Mouse (Mus musculus) midbrain, embryonic 12.5 days (tissue): ENCODE results near the gene Ahdc1. TPM values are rescaled to one million over a fixed set of nuclear protein-coding genes. Genes with fewer than 3 reads are reported as not detected.

Experiments
- ATAC-seq: fragments of 200-750 bp; cut with Nextera tagmentation; 2 replicates; pipeline ENCODE4 v1.8.0; 2017; ENCODE audit warnings: low read depth, moderate TSS enrichment, moderate library complexity; ENCODE audit not compliant: low FRiP score
- H3K27ac ChIP-seq: fragments of 300-500 bp; sonication (generic); replicated peaks from 2 replicates; pipeline ENCODE4 v1.5.1; 2016; ENCODE audit warnings: mild to moderate bottlenecking
- H3K27me3 ChIP-seq: fragments of 300-500 bp; sonication (generic); 2 replicates; pipeline ENCODE4 v1.6.1; 2016; ENCODE audit warnings: mild to moderate bottlenecking
- H3K36me3 ChIP-seq: fragments of 300-500 bp; sonication (generic); 2 replicates; pipeline ENCODE4 v1.6.1; 2016
- H3K4me1 ChIP-seq: fragments of 300-500 bp; sonication (generic); 2 replicates; pipeline ENCODE4 v1.6.1; 2016
- H3K4me2 ChIP-seq: fragments of 300-500 bp; sonication (generic); replicated peaks from 2 replicates; pipeline ENCODE4 v1.6.1; 2016; ENCODE audit warnings: mild to moderate bottlenecking, moderate library complexity
- H3K4me3 ChIP-seq: fragments of 300-500 bp; sonication (generic); 2 replicates; pipeline ENCODE4 v1.5.1; 2016; ENCODE audit warnings: mild to moderate bottlenecking
- H3K9ac ChIP-seq: fragments of 300-500 bp; sonication (generic); replicated peaks from 2 replicates; pipeline ENCODE4 v1.6.1; 2016; ENCODE audit warnings: mild to moderate bottlenecking, moderate library complexity
- H3K9me3 ChIP-seq: fragments of 300-500 bp; sonication (generic); 2 replicates; pipeline ENCODE4 v1.6.1; 2016; ENCODE audit warnings: mild to moderate bottlenecking
- WGBS: fragments of 180-500 bp; shearing (Covaris S2); methylation state at CpG from one replicate; pipeline ENCODE4 v1.1.7; 2016; 5-methylcytosine and 5-hydroxymethylcytosine counted together
- polyA plus RNA-seq: library from polyadenylated mRNA; unstranded; fragments of >200 nt; fragmentation: Nextera tagmentation; extraction: Ambion mirVana; gene quantifications from 2 replicates; pipeline ENCODE4 v1.2.1, GENCODE M21; 2016

Ahdc1 gene
- polyA plus RNA-seq, 1 experiment from 2014 or later: 9.1 TPM

DNA sequence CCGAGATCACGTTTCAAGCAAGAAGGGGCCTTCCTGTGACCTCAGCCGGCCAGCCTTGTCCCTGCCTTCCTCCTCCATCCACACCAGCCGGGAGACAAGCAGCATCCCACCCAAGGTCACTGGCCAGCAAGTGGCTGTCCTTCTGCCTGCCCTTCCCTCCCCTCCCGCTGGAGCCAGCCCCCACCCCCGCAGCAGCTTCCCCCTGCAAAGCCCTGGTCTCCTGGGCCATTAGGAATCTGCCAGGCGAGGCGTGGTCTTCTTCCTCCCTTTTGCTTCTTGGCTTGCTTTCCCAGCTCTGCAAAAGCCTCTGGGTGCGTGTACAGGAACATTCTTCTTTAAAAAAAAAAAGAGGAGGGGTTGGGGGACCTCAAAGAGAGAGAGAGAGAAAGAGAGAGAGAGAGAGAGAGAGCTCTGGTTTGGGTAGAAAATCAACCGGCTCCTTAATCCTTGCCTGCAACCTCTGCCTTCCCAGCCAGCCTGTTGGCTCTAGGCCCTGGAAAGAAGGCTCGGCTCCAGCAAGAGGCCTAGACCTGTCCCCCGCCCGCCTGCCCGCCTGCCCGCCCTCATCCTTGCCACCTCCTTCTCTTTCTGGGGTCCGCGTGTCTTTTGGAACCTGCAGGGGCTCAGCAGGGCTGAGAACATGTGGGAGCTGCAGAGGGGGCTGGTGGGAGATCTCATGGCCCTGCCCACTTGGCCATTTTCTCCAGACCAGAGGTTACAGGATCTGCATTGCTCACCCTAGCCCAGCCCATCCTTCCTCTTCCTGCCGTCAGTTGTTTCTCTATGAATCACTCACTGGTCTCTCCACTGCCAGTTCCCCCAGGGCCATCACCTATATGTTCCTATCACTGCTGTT is 106.7 kb downstream of the Ahdc1 start:
- no peak for ATAC-seq
- Histone ChIP-seq H3K4me1 (peaks cover 26% of the 10 kb centered on the region), H3K36me3 (no peaks in the 10 kb centered on the region), H3K27me3 (0 out of 2 replicates have a peak, but pooled peaks cover 3% of the 10 kb centered on the region), H3K27ac (peak overlapping the region; percentile 72), H3K4me2 (no peak overlapping the region), H3K4me3 (no peak overlapping the region), H3K9me3 (no peaks in the 10 kb centered on the region), H3K9ac (0 out of 2 replicates have a peak overlapping the region, but pooled peaks have one; percentile 39)
- WGBS: 28% methylated on average over 17 of the region's 18 CpGs

GRCm38 (mm10) chr4:133118775-133119375 is 107.8 kb downstream of the Ahdc1 start:
- H3K36me3 ChIP-seq: no peaks in the 10 kb centered on the region
- ATAC-seq: no peak
- no peak overlapping the region for H3K4me2 ChIP-seq
- no peak overlapping the region for H3K27ac ChIP-seq
- 0 out of 2 replicates have a peak, but pooled peaks cover 3% of the 10 kb centered on the region for H3K27me3 ChIP-seq
- peaks cover 26% of the 10 kb centered on the region for H3K4me1 ChIP-seq
- 89% methylated on average over 6 of the region's 6 CpGs for WGBS
- no peak overlapping the region for H3K9ac ChIP-seq
- H3K4me3 ChIP-seq: no peak overlapping the region
- H3K9me3 ChIP-seq: no peaks in the 10 kb centered on the region

DNA sequence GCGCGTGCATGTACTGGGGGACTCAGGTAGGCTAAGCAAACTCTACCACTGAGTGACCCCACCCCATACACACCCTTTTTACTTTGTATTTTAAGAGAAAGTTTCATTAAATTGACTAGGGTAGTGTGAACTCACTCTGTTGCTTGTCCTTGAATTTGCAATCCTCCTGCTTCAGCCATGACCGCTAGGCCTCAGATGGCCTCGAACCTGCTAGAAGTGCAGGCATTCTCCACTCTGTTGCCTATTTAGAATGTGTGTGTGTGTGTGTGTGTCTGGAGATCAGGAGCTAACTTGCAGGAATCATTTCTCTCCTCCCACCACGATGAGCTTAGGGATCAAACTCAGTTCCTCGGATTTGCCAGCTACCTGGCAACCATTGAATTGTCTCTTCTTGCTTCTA is 108.5 kb downstream of the Ahdc1 start:
- H3K27me3 ChIP-seq: 0 out of 2 replicates have a peak, but pooled peaks cover 3% of the 10 kb centered on the region
- no peaks in the 10 kb centered on the region for H3K9me3 ChIP-seq
- no peak overlapping the region for H3K27ac ChIP-seq
- H3K9ac ChIP-seq: no peak overlapping the region
- H3K36me3 ChIP-seq: no peaks in the 10 kb centered on the region
- WGBS: 86% methylated on average over 6 of the region's 6 CpGs
- H3K4me1 ChIP-seq: peaks cover 26% of the 10 kb centered on the region
- ATAC-seq: no peak
- H3K4me3 ChIP-seq: no peak overlapping the region
- no peak overlapping the region for H3K4me2 ChIP-seq

GRCm38 (mm10) chr4:133120833-133121321 is 109.8 kb downstream of the Ahdc1 start:
- Histone ChIP-seq H3K4me2 (no peak overlapping the region), H3K9ac (no peak overlapping the region), H3K27me3 (0 out of 2 replicates have a peak, but pooled peaks cover 3% of the 10 kb centered on the region), H3K4me1 (peaks cover 25% of the 10 kb centered on the region), H3K27ac (no peak overlapping the region), H3K4me3 (no peak overlapping the region), H3K36me3 (no peaks in the 10 kb centered on the region), H3K9me3 (no peaks in the 10 kb centered on the region)
- WGBS: 8% methylated on average over 11 of the region's 11 CpGs
- ATAC-seq: no peak

DNA sequence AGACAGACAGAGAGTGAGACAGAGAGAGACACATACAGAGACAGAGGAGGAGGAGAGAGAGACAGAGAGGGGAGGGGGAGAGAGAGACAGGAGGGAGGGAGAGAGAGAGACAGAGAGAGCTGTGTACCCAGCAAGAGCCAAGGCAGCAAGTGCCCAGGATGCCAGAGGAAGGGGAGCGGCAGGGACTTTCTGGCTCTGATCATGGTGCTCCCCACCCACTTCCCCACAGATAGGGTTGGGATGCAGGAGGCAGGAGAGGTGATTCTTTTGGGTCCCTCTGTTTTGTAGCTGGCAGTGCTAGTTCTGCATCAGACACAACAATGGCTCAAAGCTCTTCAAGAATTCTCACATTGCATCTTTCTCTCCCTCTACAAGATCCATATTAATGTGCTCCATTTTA is 110.4 kb downstream of the Ahdc1 start:
- Histone ChIP-seq H3K27ac (no peak overlapping the region), H3K9me3 (no peaks in the 10 kb centered on the region), H3K36me3 (no peaks in the 10 kb centered on the region), H3K4me2 (no peak overlapping the region), H3K27me3 (0 out of 2 replicates have a peak, but pooled peaks cover 3% of the 10 kb centered on the region), H3K4me1 (peaks cover 23% of the 10 kb centered on the region), H3K4me3 (no peak overlapping the region), H3K9ac (no peak overlapping the region)
- no peak for ATAC-seq
- 50% methylated on average over 1 of the region's 1 CpGs for WGBS

GRCm38 (mm10) chr4:133121974-133122637 is 111.0 kb downstream of the Ahdc1 start:
- Histone ChIP-seq H3K4me1 (peaks cover 18% of the 10 kb centered on the region), H3K9ac (no peak overlapping the region), H3K27me3 (0 out of 2 replicates have a peak, but pooled peaks cover 3% of the 10 kb centered on the region), H3K9me3 (no peaks in the 10 kb centered on the region), H3K27ac (no peak overlapping the region), H3K4me2 (no peak overlapping the region), H3K36me3 (no peaks in the 10 kb centered on the region), H3K4me3 (no peak overlapping the region)
- 69% methylated on average over 5 of the region's 5 CpGs for WGBS
- ATAC-seq: no peak

GRCm38 (mm10) chr4:133127079-133127478 is 116.0 kb downstream of the Ahdc1 start:
- Histone ChIP-seq H3K4me2 (no peak overlapping the region), H3K9ac (no peak overlapping the region), H3K9me3 (no peaks in the 10 kb centered on the region), H3K27me3 (no peaks in the 10 kb centered on the region), H3K27ac (no peak overlapping the region), H3K4me1 (peaks cover 20% of the 10 kb centered on the region), H3K4me3 (no peak overlapping the region), H3K36me3 (no peaks in the 10 kb centered on the region)
- no peak for ATAC-seq
- 82% methylated on average over 3 of the region's 3 CpGs for WGBS

Other genes with a start within 250 kb of the Ahdc1 start
- 111 and 123 TPM in 2 replicates for gene Rpa2, start 242.9 kb upstream of the Ahdc1 start, polyA plus RNA-seq
- 1.1 and 1.3 TPM in 2 replicates for gene Themis2, start 214.9 kb upstream of the Ahdc1 start, polyA plus RNA-seq
- 59.8 and 67.1 TPM in 2 replicates for gene Ppp1r8, start 168.1 kb upstream of the Ahdc1 start, polyA plus RNA-seq
- gene Stx12, start 126.8 kb upstream of the Ahdc1 start, polyA plus RNA-seq: 99.1 and 99.2 TPM in 2 replicates
- gene Fam76a, start 88.7 kb upstream of the Ahdc1 start, polyA plus RNA-seq: 32.1 and 35.3 TPM in 2 replicates
- gene Fgr, start 37.2 kb upstream of the Ahdc1 start, polyA plus RNA-seq: 0.08 and 0.12 TPM in 2 replicates
- 43.5 and 50.0 TPM in 2 replicates for gene Wasf2, start 119.2 kb downstream of the Ahdc1 start, polyA plus RNA-seq
- 0.24 and 0.47 TPM in 2 replicates for gene Cd164l2, start 200.9 kb downstream of the Ahdc1 start, polyA plus RNA-seq
- gene Gpr3, start 201.3 kb downstream of the Ahdc1 start, polyA plus RNA-seq: 0.22 and 0.40 TPM in 2 replicates
- gene Map3k6, start 229.6 kb downstream of the Ahdc1 start, polyA plus RNA-seq: 1.9 and 2.8 TPM in 2 replicates